Mouse (Mus musculus) E14TG2a.4 (cell line): ENCODE data around the gene Shisa9.

ENCODE experiments used
- CTCF ChIP-seq: conservative IDR thresholded peaks from 2 replicates; pipeline ENCODE4 v1.5.1; 2014; ENCODE audit warnings: low read length
- NANOG ChIP-seq: IDR thresholded peaks from 2 replicates; pipeline ENCODE4 v1.6.1; 2014; ENCODE audit warnings: borderline replicate concordance, low read length, mixed read lengths
- POU5F1 ChIP-seq: IDR thresholded peaks from 2 replicates; pipeline ENCODE4 v1.6.1; 2014; ENCODE audit warnings: low read length, borderline replicate concordance

- TF ChIP-seq CTCF = no peak
- TF ChIP-seq POU5F1 = no peak
- TF ChIP-seq NANOG = no peak
Measured at GRCm38 (mm10) chr16:12110851-12111437, 127.0 kb downstream of the Shisa9 start.
